Mouse (Mus musculus): ENCODE measurements around the gene Isg15.

- no peak for TF ChIP-seq CTCF (IDR thresholded peaks at IDR 0.05; ENCODE audit: extremely low read depth, insufficient read depth, low read length)
- no peak for TF ChIP-seq POLR2A (IDR thresholded peaks at IDR 0.05; ENCODE audit: extremely low read depth, insufficient read depth, low read length)
These were observed 32.0 kb downstream of the Isg15 start for GRCm38 (mm10) chr4:156168611-156169010.

Data from cortical plate, adult 2 months (tissue).